8 mouse cellular contexts compared by ENCODE assay signal in genomic region chr10:81402227-81402765, GRCm38 (mm10). TPM values are rescaled to one million over a fixed set of nuclear protein-coding genes. Genes with fewer than 3 reads are reported as not detected.
DNase-seq lines count a peak whose midpoint lies in the region; ATAC-seq lines count a peak whose summit lies in the region.

No protein-coding gene starts in this region.

- peaks cover 56% of the 10 kb centered on the region for H3K36me3 ChIP-seq in heart, embryonic 15.5 days
- H3K36me3 ChIP-seq in hindbrain, embryonic 12.5 days = peaks cover 35% of the 10 kb centered on the region
- peaks cover 15% of the 10 kb centered on the region; the same call in 1 of the 2 replicates for H3K36me3 ChIP-seq in midbrain, embryonic 12.5 days

- ATAC-seq in heart, embryonic 15.5 days (replicated peaks; ENCODE audit: insufficient number of reproducible peaks, insufficient read depth, low FRiP score, low read depth) = no peak; the same call in 1 of the 2 replicates
- no peak for ATAC-seq in hindbrain, embryonic 12.5 days (ENCODE audit: low FRiP score)
- ATAC-seq in midbrain, embryonic 12.5 days (ENCODE audit: low FRiP score, low read depth) = no peak; the same call in 1 of the 2 replicates
- ATAC-seq in erythroblast, adult 5-6 weeks (replicated peaks; ENCODE audit: low FRiP score, poor library complexity, severe bottlenecking) = no peak

- H3K9me3 ChIP-seq in heart, embryonic 15.5 days (replicated peaks) = no peaks in the 10 kb centered on the region
- no peaks in the 10 kb centered on the region for H3K9me3 ChIP-seq in hindbrain, embryonic 12.5 days (replicated peaks)
- H3K9me3 ChIP-seq in midbrain, embryonic 12.5 days = no peaks in the 10 kb centered on the region

- H3K27me3 ChIP-seq in heart, embryonic 15.5 days = no peaks in the 10 kb centered on the region
- peaks cover 29% of the 10 kb centered on the region for H3K27me3 ChIP-seq in hindbrain, embryonic 12.5 days
- peaks cover 68% of the 10 kb centered on the region for H3K27me3 ChIP-seq in midbrain, embryonic 12.5 days

- H3K27ac ChIP-seq in heart, embryonic 15.5 days = peak overlapping the region; percentile 90
- H3K27ac ChIP-seq in brown adipose tissue, adult 24 weeks (replicated peaks; ENCODE audit: low read depth, low read length) = peak overlapping the region; percentile 75
- H3K27ac ChIP-seq in hindbrain, embryonic 12.5 days = peak overlapping the region; percentile 94
- peak overlapping the region; percentile 92 for H3K27ac ChIP-seq in midbrain, embryonic 12.5 days (replicated peaks)

- H3K4me3 ChIP-seq in heart, embryonic 15.5 days = peak overlapping the region; percentile 17; the same call in 1 of the 2 replicates
- H3K4me3 ChIP-seq in brown adipose tissue, adult 24 weeks (ENCODE audit: insufficient read depth, low read depth, low read length) = no peak overlapping the region
- H3K4me3 ChIP-seq in hindbrain, embryonic 12.5 days = no peak overlapping the region
- H3K4me3 ChIP-seq in midbrain, embryonic 12.5 days = peak overlapping the region; percentile 17; the same call in 1 of the 2 replicates

- DNase-seq in heart, postnatal 14 days = no peak
- no peak for DNase-seq in right cerebral cortex, postnatal 36 days (ENCODE audit: low spot score in 2 of 2)
- DNase-seq in adrenal gland, adult 18-20 months (ENCODE audit: low spot score in 2 of 2) = no peak

- intact Hi-C loops in heart, postnatal 14 days (cut with DNase I) = no loop called here

- WGBS in heart, embryonic 15.5 days = 22% methylated on average over 7 of the region's 7 CpGs
- WGBS in hindbrain, embryonic 12.5 days = 9% methylated on average over 7 of the region's 7 CpGs
- WGBS in midbrain, embryonic 12.5 days = 10% methylated on average over 7 of the region's 7 CpGs

- peak overlapping the region; percentile 40 for H3K9ac ChIP-seq in heart, embryonic 15.5 days
- peak overlapping the region; percentile 50; the same call in 1 of the 2 replicates for H3K9ac ChIP-seq in hindbrain, embryonic 12.5 days
- peak overlapping the region; percentile 37 for H3K9ac ChIP-seq in midbrain, embryonic 12.5 days (replicated peaks)

- peak overlapping the region; percentile 41 for H3K4me2 ChIP-seq in heart, embryonic 15.5 days
- peak overlapping the region; percentile 26 for H3K4me2 ChIP-seq in hindbrain, embryonic 12.5 days (replicated peaks)
- peak overlapping the region; percentile 40 for H3K4me2 ChIP-seq in midbrain, embryonic 12.5 days (replicated peaks)

- H3K4me1 ChIP-seq in heart, embryonic 15.5 days (replicated peaks) = peaks cover 56% of the 10 kb centered on the region
- peaks cover 25% of the 10 kb centered on the region for H3K4me1 ChIP-seq in brown adipose tissue, adult 24 weeks (ENCODE audit: control insufficient read depth, insufficient read depth, insufficient read length, low read length)
- H3K4me1 ChIP-seq in hindbrain, embryonic 12.5 days = peaks cover 69% of the 10 kb centered on the region
- H3K4me1 ChIP-seq in midbrain, embryonic 12.5 days = peaks cover 61% of the 10 kb centered on the region

RNA-seq across cellular contexts. Expression of gene Smim24, which starts 9.4 kb away (rescaled TPM):
- polyA plus RNA-seq in heart, embryonic 15.5 days (2015; fragmentation: Nextera tagmentation; extraction: Ambion mirVana) = 3.9 and 4.1 TPM in 2 replicates
- total RNA-seq in heart, postnatal 14 days (2021) = 1 to 10 TPM; 1.9 to 2.0 TPM
- polyA plus RNA-seq in brown adipose tissue, adult 24 weeks (2012; ENCODE audit: insufficient read depth, insufficient read length, missing spikeins) = 1.9 and 5.3 TPM in 2 replicates
- 1.9 and 2.7 TPM in 2 replicates for polyA plus RNA-seq in hindbrain, embryonic 12.5 days (2016; fragmentation: Nextera tagmentation; extraction: Ambion mirVana)
- 2.1 and 2.8 TPM in 2 replicates for polyA plus RNA-seq in midbrain, embryonic 12.5 days (2016; fragmentation: Nextera tagmentation; extraction: Ambion mirVana)
- total RNA-seq in adrenal gland, adult 18-20 months (2021) = 1 to 10 TPM; 1.1 to 1.2 TPM
- 5.4 TPM in 1 of 2 replicates, not detected in the other for total RNA-seq in erythroblast, adult 5-6 weeks (2015; ENCODE audit: low replicate concordance)
- 1.8 and 3.8 TPM in 2 replicates for total RNA-seq in erythroblast, adult 5-6 weeks (2017; ENCODE audit: low replicate concordance)

RNA-seq across cellular contexts. Expression of gene Gm48552, which starts 13.5 kb away (rescaled TPM):
- polyA plus RNA-seq in heart, embryonic 15.5 days (2015; fragmentation: Nextera tagmentation; extraction: Ambion mirVana) = 0.84 and 0.91 TPM in 2 replicates
- under 1 TPM; 0.65 to 0.83 TPM for total RNA-seq in heart, postnatal 14 days (2021)
- not detected in 2 replicates for polyA plus RNA-seq in brown adipose tissue, adult 24 weeks (2012; ENCODE audit: insufficient read depth, insufficient read length, missing spikeins)
- polyA plus RNA-seq in hindbrain, embryonic 12.5 days (2016; fragmentation: Nextera tagmentation; extraction: Ambion mirVana) = 1.1 and 2.4 TPM in 2 replicates
- 0.50 and 2.3 TPM in 2 replicates for polyA plus RNA-seq in midbrain, embryonic 12.5 days (2016; fragmentation: Nextera tagmentation; extraction: Ambion mirVana)
- 1 to 10 TPM; 1.4 to 2.6 TPM for total RNA-seq in adrenal gland, adult 18-20 months (2021)
- not detected in 2 replicates for total RNA-seq in erythroblast, adult 5-6 weeks (2015; ENCODE audit: low replicate concordance)
- total RNA-seq in erythroblast, adult 5-6 weeks (2017; ENCODE audit: low replicate concordance) = 5.6 TPM in 1 of 2 replicates, not detected in the other

RNA-seq across cellular contexts. Expression of gene Gm48551, which starts 18.0 kb away (rescaled TPM):
- polyA plus RNA-seq in heart, embryonic 15.5 days (2015; fragmentation: Nextera tagmentation; extraction: Ambion mirVana) = 2.2 and 2.3 TPM in 2 replicates
- under 1 TPM; 0.51 to 0.84 TPM for total RNA-seq in heart, postnatal 14 days (2021)
- 2.4 TPM in 1 of 2 replicates, not detected in the other for polyA plus RNA-seq in brown adipose tissue, adult 24 weeks (2012; ENCODE audit: insufficient read depth, insufficient read length, missing spikeins)
- polyA plus RNA-seq in hindbrain, embryonic 12.5 days (2016; fragmentation: Nextera tagmentation; extraction: Ambion mirVana) = 5.7 and 5.9 TPM in 2 replicates
- 4.2 and 5.5 TPM in 2 replicates for polyA plus RNA-seq in midbrain, embryonic 12.5 days (2016; fragmentation: Nextera tagmentation; extraction: Ambion mirVana)
- total RNA-seq in adrenal gland, adult 18-20 months (2021) = 1 to 10 TPM; 1.5 to 1.9 TPM
- total RNA-seq in erythroblast, adult 5-6 weeks (2015; ENCODE audit: low replicate concordance) = 2.5 and 3.7 TPM in 2 replicates
- 1.3 TPM in 1 of 2 replicates, not detected in the other for total RNA-seq in erythroblast, adult 5-6 weeks (2017; ENCODE audit: low replicate concordance)

RNA-seq across cellular contexts. Expression of gene Dohh, which starts 18.1 kb away (rescaled TPM):
- 65.2 and 79.9 TPM in 2 replicates for polyA plus RNA-seq in heart, embryonic 15.5 days (2015; fragmentation: Nextera tagmentation; extraction: Ambion mirVana)
- 10 to 100 TPM; 47.6 to 55.3 TPM for total RNA-seq in heart, postnatal 14 days (2021)
- polyA plus RNA-seq in brown adipose tissue, adult 24 weeks (2012; ENCODE audit: insufficient read depth, insufficient read length, missing spikeins) = 25.1 and 35.9 TPM in 2 replicates
- polyA plus RNA-seq in hindbrain, embryonic 12.5 days (2016; fragmentation: Nextera tagmentation; extraction: Ambion mirVana) = 62.7 and 67.5 TPM in 2 replicates
- polyA plus RNA-seq in midbrain, embryonic 12.5 days (2016; fragmentation: Nextera tagmentation; extraction: Ambion mirVana) = 63.5 and 67.2 TPM in 2 replicates
- total RNA-seq in adrenal gland, adult 18-20 months (2021) = 10 to 100 TPM; 49.1 to 50.5 TPM
- total RNA-seq in erythroblast, adult 5-6 weeks (2015; ENCODE audit: low replicate concordance) = 10.4 and 11.7 TPM in 2 replicates
- total RNA-seq in erythroblast, adult 5-6 weeks (2017; ENCODE audit: low replicate concordance) = 32.5 and 33.7 TPM in 2 replicates

RNA-seq across cellular contexts. Expression of gene Fzr1, which starts 24.0 kb away (rescaled TPM):
- 66.5 and 84.1 TPM in 2 replicates for polyA plus RNA-seq in heart, embryonic 15.5 days (2015; fragmentation: Nextera tagmentation; extraction: Ambion mirVana)
- 10 to 100 TPM; 30.5 to 32.7 TPM for total RNA-seq in heart, postnatal 14 days (2021)
- polyA plus RNA-seq in brown adipose tissue, adult 24 weeks (2012; ENCODE audit: insufficient read depth, insufficient read length, missing spikeins) = 9.3 and 10.3 TPM in 2 replicates
- polyA plus RNA-seq in hindbrain, embryonic 12.5 days (2016; fragmentation: Nextera tagmentation; extraction: Ambion mirVana) = 132 and 134 TPM in 2 replicates
- polyA plus RNA-seq in midbrain, embryonic 12.5 days (2016; fragmentation: Nextera tagmentation; extraction: Ambion mirVana) = 135 and 139 TPM in 2 replicates
- total RNA-seq in adrenal gland, adult 18-20 months (2021) = 10 to 100 TPM; 35.1 to 35.2 TPM
- 286 and 325 TPM in 2 replicates for total RNA-seq in erythroblast, adult 5-6 weeks (2015; ENCODE audit: low replicate concordance)
- 463 and 486 TPM in 2 replicates for total RNA-seq in erythroblast, adult 5-6 weeks (2017; ENCODE audit: low replicate concordance)

Comparison
In these comparisons a context has a peak if more than half of its experiments do, and no peak if none do; other contexts are left out.
1. H3K4me3 ChIP-seq: peak in heart, embryonic 15.5 days (single experiment) and midbrain, embryonic 12.5 days (single experiment); none in brown adipose tissue, adult 24 weeks (single experiment) and hindbrain, embryonic 12.5 days (single experiment).
2. Peak in every context shown above with its lines, with median percentiles within 50 percentile points of each other: H3K27ac ChIP-seq, H3K4me2 ChIP-seq and H3K9ac ChIP-seq.